Mouse (Mus musculus) lung, adult 18-20 months (tissue): ENCODE measurements at regions not wholly inside any gene's neighbourhood (a gene's known extent, or its start where the extent isn't known, plus 50 kb on each side); places are given as distances from the start of the nearest gene placed in this dataset.

Experiments
- DNase-seq, 2 experiments: peaks; one replicate each; pipeline ENCODE4 v3.0.0; 2022; ENCODE audit warnings: mixed read lengths in 2 of 2

DNA sequence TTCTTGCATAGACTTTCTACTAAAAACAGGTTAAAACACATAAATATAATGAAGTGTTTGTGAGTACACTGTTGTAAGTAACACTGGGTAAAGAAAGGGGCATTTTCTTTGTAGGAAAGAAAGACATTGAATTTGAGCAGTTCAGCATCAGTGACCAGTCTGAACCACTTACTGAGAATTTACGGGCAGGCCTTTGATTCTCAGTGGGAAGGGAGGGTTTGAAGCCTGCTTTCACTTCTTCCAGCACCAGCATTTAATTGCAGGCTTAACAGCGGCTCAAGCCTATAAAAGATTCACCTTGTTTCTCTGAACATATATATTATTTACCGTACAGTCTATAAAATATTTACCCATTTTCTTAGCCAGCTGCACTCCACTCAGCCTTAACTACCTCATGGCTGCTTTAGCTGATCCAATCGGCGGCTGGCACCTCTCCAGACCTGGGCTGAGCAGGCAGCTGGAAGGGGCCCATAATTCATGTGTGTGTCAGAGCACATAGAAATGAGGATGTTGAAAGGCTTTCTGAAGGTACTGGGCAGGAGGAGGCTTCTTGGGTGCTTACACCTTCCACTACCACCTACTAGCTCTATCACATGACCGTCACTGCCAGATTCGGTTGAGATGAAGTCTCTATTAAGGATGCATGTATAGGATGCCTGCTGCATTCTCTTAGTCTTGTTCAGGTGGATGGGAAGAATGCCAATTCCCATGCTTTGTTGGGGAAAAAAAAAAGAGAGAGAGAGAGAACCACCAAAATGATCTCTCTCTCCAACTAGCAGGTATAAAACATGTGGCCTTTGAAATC lies 50.0 kb upstream of the Fggy start:
- DNase-seq: no peak
